Mouse (Mus musculus) granulocyte monocyte progenitor cell, adult 5-6 weeks (primary cell): ENCODE data around the gene Cox5b. TPM values are rescaled to one million over a fixed set of nuclear protein-coding genes. Genes with fewer than 3 reads are reported as not detected.

ENCODE experiments used
- total RNA-seq, 2 experiments: library from RNA; stranded (forward) in 1 of 2; stranded (reverse) in 1 of 2; fragments of 200-712, 200-1000 nt in 1 of 2; fragments of >200 nt in 1 of 2; fragmentation: Nextera tagmentation in 1 of 2; gene quantifications; 2 replicates each; pipeline ENCODE4 v1.2.3; 2014 to 2017

Gene Cox5b
- total RNA-seq, 2 experiments from 2014 or later = 494 to 609 TPM

Other genes with a start within 250 kb of the Cox5b start
- 21.0 and 25.0 TPM in 2 replicates for gene Lman2l, start 246.2 kb upstream of the Cox5b start, total RNA-seq (2014; fragmentation: Nextera tagmentation)
- gene Lman2l, start 246.2 kb upstream of the Cox5b start, total RNA-seq (2017) = 5.9 and 6.3 TPM in 2 replicates
- gene Cnnm4, start 219.8 kb upstream of the Cox5b start, total RNA-seq (2014; fragmentation: Nextera tagmentation) = 7.6 and 14.1 TPM in 2 replicates
- 4.4 and 6.1 TPM in 2 replicates for gene Cnnm4, start 219.8 kb upstream of the Cox5b start, total RNA-seq (2017)
- 14.7 and 28.8 TPM in 2 replicates for gene Cnnm3, start 179.6 kb upstream of the Cox5b start, total RNA-seq (2014; fragmentation: Nextera tagmentation)
- 9.3 and 14.4 TPM in 2 replicates for gene Cnnm3, start 179.6 kb upstream of the Cox5b start, total RNA-seq (2017)
- gene Ankrd23, start 154.6 kb upstream of the Cox5b start, total RNA-seq (2014; fragmentation: Nextera tagmentation) = 7.0 and 12.2 TPM in 2 replicates
- gene Ankrd23, start 154.6 kb upstream of the Cox5b start, total RNA-seq (2017) = 5.8 and 8.4 TPM in 2 replicates
- not detected in 2 replicates for gene Gm42417, start 152.0 kb upstream of the Cox5b start, total RNA-seq (2014; fragmentation: Nextera tagmentation)
- gene Gm42417, start 152.0 kb upstream of the Cox5b start, total RNA-seq (2017) = 0.93 TPM in 1 of 2 replicates, not detected in the other
- gene Ankrd39, start 144.0 kb upstream of the Cox5b start, total RNA-seq (2014; fragmentation: Nextera tagmentation) = 4.9 and 6.5 TPM in 2 replicates
- gene Ankrd39, start 144.0 kb upstream of the Cox5b start, total RNA-seq (2017) = 3.1 and 7.2 TPM in 2 replicates
- gene Sema4c, start 133.1 kb upstream of the Cox5b start, total RNA-seq (2014; fragmentation: Nextera tagmentation) = 2.0 and 2.3 TPM in 2 replicates
- gene Sema4c, start 133.1 kb upstream of the Cox5b start, total RNA-seq (2017) = 1.9 and 2.1 TPM in 2 replicates
- 3.6 TPM in 1 of 2 replicates, not detected in the other for gene Fam178b, start 8.3 kb upstream of the Cox5b start, total RNA-seq (2014; fragmentation: Nextera tagmentation)
- not detected in 2 replicates for gene Fam178b, start 8.3 kb upstream of the Cox5b start, total RNA-seq (2017)
- not detected in 2 replicates for gene 4933424G06Rik, start 18.7 kb downstream of the Cox5b start, total RNA-seq (2014; fragmentation: Nextera tagmentation)
- not detected in 2 replicates for gene 4933424G06Rik, start 18.7 kb downstream of the Cox5b start, total RNA-seq (2017)
- 34.3 and 59.5 TPM in 2 replicates for gene Actr1b, start 23.0 kb downstream of the Cox5b start, total RNA-seq (2014; fragmentation: Nextera tagmentation)
- gene Actr1b, start 23.0 kb downstream of the Cox5b start, total RNA-seq (2017) = 30.8 and 37.7 TPM in 2 replicates
- not detected in 2 replicates for gene Zap70, start 70.3 kb downstream of the Cox5b start, total RNA-seq (2014; fragmentation: Nextera tagmentation)
- 0.13 TPM in 1 of 2 replicates, not detected in the other for gene Zap70, start 70.3 kb downstream of the Cox5b start, total RNA-seq (2017)